Mouse (Mus musculus) MEL (cell line): ENCODE measurements around the gene Slc7a5. TPM values are rescaled to one million over a fixed set of nuclear protein-coding genes. Genes with fewer than 3 reads are reported as not detected.

Source experiments
- DNase-seq: peaks from one replicate; pipeline ENCODE4 v3.0.0; 2011; ENCODE audit warnings: low read depth, low spot score
- H3K27ac ChIP-seq: 2 replicates; pipeline ENCODE4 v1.5.1; 2012; ENCODE audit warnings: low read depth, mild to moderate bottlenecking, control low read depth, low read length, moderate library complexity; ENCODE audit not compliant: control insufficient read depth
- H3K27me3 ChIP-seq, 2 experiments: fragments of 150-350 bp in 1 of 2; sonication (generic) in 1 of 2; 2 replicates each; pipeline ENCODE4 v1.6.1; 2012; ENCODE audit warnings: low read length in 2 of 2, mild to moderate bottlenecking in 2 of 2, improper control_type of control experiment in 1 of 2, moderate library complexity in 1 of 2; ENCODE audit not compliant: insufficient read depth in 2 of 2, control insufficient read depth in 1 of 2
- H3K36me3 ChIP-seq, 2 experiments: 2 replicates each; pipeline ENCODE4 v1.6.1; 2012 to 2014; ENCODE audit warnings: low read length in 2 of 2, improper control_type of control experiment in 1 of 2, inconsistent platforms in 1 of 2, mild to moderate bottlenecking in 1 of 2; ENCODE audit not compliant: insufficient read depth in 2 of 2, control insufficient read depth in 1 of 2
- H3K4me1 ChIP-seq, 2 experiments: fragments of 150-350 bp in 1 of 2; sonication (generic) in 1 of 2; 2 replicates each; pipeline ENCODE4 v1.6.1; 2012; ENCODE audit warnings: low read length in 2 of 2, improper control_type of control experiment in 1 of 2, mild to moderate bottlenecking in 1 of 2; ENCODE audit not compliant: insufficient read depth in 2 of 2, control insufficient read depth in 1 of 2
- H3K4me3 ChIP-seq, 2 experiments: fragments of 150-350 bp in 1 of 2; sonication (generic) in 1 of 2; 2 replicates each; pipeline ENCODE4 v1.5.1; 2012; ENCODE audit warnings: low read depth in 2 of 2, low read length in 2 of 2, mild to moderate bottlenecking in 2 of 2, moderate library complexity in 2 of 2, control low read depth in 1 of 2, improper control_type of control experiment in 1 of 2; ENCODE audit not compliant: control insufficient read depth in 1 of 2, insufficient read depth in 1 of 2
- H3K79me2 ChIP-seq: 2 replicates; pipeline ENCODE4 v1.6.1; 2012; ENCODE audit warnings: mild to moderate bottlenecking, low read length, moderate library complexity; ENCODE audit not compliant: control insufficient read depth, poor library complexity, insufficient read depth
- H3K9ac ChIP-seq: 2 replicates; pipeline ENCODE4 v1.6.1; 2012; ENCODE audit warnings: low read depth, mild to moderate bottlenecking, control low read depth, low read length, moderate library complexity; ENCODE audit not compliant: control insufficient read depth, poor library complexity, severe bottlenecking
- H3K9me3 ChIP-seq: fragments of 150-350 bp; sonication (generic); replicated peaks from 2 replicates; pipeline ENCODE4 v1.6.1; 2012; ENCODE audit warnings: mild to moderate bottlenecking, low read length, improper control_type of control experiment, moderate library complexity; ENCODE audit not compliant: insufficient read depth
- CHD1 ChIP-seq: IDR thresholded peaks from 2 replicates; pipeline ENCODE4 v1.6.1; 2012; ENCODE audit warnings: low read depth, mild to moderate bottlenecking, inconsistent platforms, low read length, improper control_type of control experiment
- CHD2 ChIP-seq: IDR thresholded peaks from 2 replicates; pipeline ENCODE4 v1.6.1; 2011; ENCODE audit warnings: low read length, improper control_type of control experiment
- CTCF ChIP-seq, 3 experiments: IDR thresholded peaks in 2 of 3; conservative IDR thresholded peaks in 1 of 3; 2 replicates each; pipeline ENCODE4 v1.5.1; 2011 to 2012; ENCODE audit warnings: low read length in 3 of 3, low read depth in 2 of 3, mild to moderate bottlenecking in 2 of 3, improper control_type of control experiment in 1 of 3, inconsistent platforms in 1 of 3, mixed read lengths in 1 of 3, moderate library complexity in 1 of 3; ENCODE audit not compliant: control insufficient read depth in 1 of 3, insufficient read depth in 1 of 3, poor library complexity in 1 of 3, severe bottlenecking in 1 of 3
- ELF1 ChIP-seq: IDR thresholded peaks from 2 replicates; pipeline ENCODE4 v1.6.1; 2014; ENCODE audit warnings: low read depth, mild to moderate bottlenecking, inconsistent platforms, low read length, improper control_type of control experiment, moderate library complexity
- EP300 ChIP-seq, 2 experiments: IDR thresholded peaks; 2 replicates each; pipeline ENCODE4 v1.6.1; 2011; ENCODE audit warnings: improper control_type of control experiment in 2 of 2, low read length in 2 of 2, low read depth in 1 of 2, mild to moderate bottlenecking in 1 of 2
- ETS1 ChIP-seq: IDR thresholded peaks from 2 replicates; pipeline ENCODE4 v1.6.1; 2012; ENCODE audit warnings: low read depth, mild to moderate bottlenecking, inconsistent platforms, low read length, improper control_type of control experiment, moderate library complexity
- GATA1 ChIP-seq: IDR thresholded peaks from 2 replicates; pipeline ENCODE4 v1.6.1; 2011; ENCODE audit warnings: low read depth, low read length, improper control_type of control experiment
- JUND ChIP-seq: IDR thresholded peaks from 2 replicates; pipeline ENCODE4 v1.6.1; 2011; ENCODE audit warnings: low read depth, mild to moderate bottlenecking, improper control_type of control experiment, low read length
- MEF2A ChIP-seq: IDR thresholded peaks from 2 replicates; pipeline ENCODE4 v1.6.1; 2014; ENCODE audit warnings: low read depth, mild to moderate bottlenecking, inconsistent platforms, low read length, improper control_type of control experiment; ENCODE audit not compliant: poor library complexity, insufficient replicate concordance, severe bottlenecking; ENCODE audit errors: extremely low read depth
- MXI1 ChIP-seq: IDR thresholded peaks from 2 replicates; pipeline ENCODE4 v1.6.1; 2011; ENCODE audit warnings: mild to moderate bottlenecking, low read depth, low read length, improper control_type of control experiment
- MYC ChIP-seq: IDR thresholded peaks from 2 replicates; pipeline ENCODE4 v1.6.1; 2011; ENCODE audit warnings: low read depth, mild to moderate bottlenecking, low read length, improper control_type of control experiment, moderate library complexity
- POLR2A ChIP-seq, 2 experiments: IDR thresholded peaks; 2 replicates each; pipeline ENCODE4 v1.6.1; 2011 to 2012; ENCODE audit warnings: low read length in 2 of 2, mild to moderate bottlenecking in 2 of 2, control low read depth in 1 of 2, improper control_type of control experiment in 1 of 2, low read depth in 1 of 2, moderate library complexity in 1 of 2; ENCODE audit not compliant: control insufficient read depth in 1 of 2, insufficient read depth in 1 of 2, poor library complexity in 1 of 2
- POLR2AphosphoS2 ChIP-seq: IDR thresholded peaks from 2 replicates; pipeline ENCODE4 v1.6.1; 2011; ENCODE audit warnings: low read length, improper control_type of control experiment
- POLR2AphosphoS5 ChIP-seq: IDR thresholded peaks from 2 replicates; pipeline ENCODE4 v1.6.1; 2012; ENCODE audit warnings: low read depth, borderline replicate concordance, mild to moderate bottlenecking, inconsistent platforms, low read length, moderate library complexity, mixed read lengths
- RAD21 ChIP-seq: IDR thresholded peaks from 2 replicates; pipeline ENCODE4 v1.6.1; 2011; ENCODE audit warnings: mild to moderate bottlenecking, low read depth, low read length, improper control_type of control experiment
- SIN3A ChIP-seq: IDR thresholded peaks from 2 replicates; pipeline ENCODE4 v1.6.1; 2012; ENCODE audit warnings: low read length, improper control_type of control experiment, inconsistent platforms
- SMC3 ChIP-seq: IDR thresholded peaks from 2 replicates; pipeline ENCODE4 v1.6.1; 2011; ENCODE audit warnings: low read depth, low read length, improper control_type of control experiment
- TBP ChIP-seq: IDR thresholded peaks from 2 replicates; pipeline ENCODE4 v1.8.0; 2011; ENCODE audit warnings: low read depth, low read length, improper control_type of control experiment
- TCF12 ChIP-seq: IDR thresholded peaks from 2 replicates; pipeline ENCODE4 v1.6.1; 2014; ENCODE audit warnings: low read depth, mild to moderate bottlenecking, inconsistent platforms, low read length, improper control_type of control experiment, moderate library complexity
- ZKSCAN1 ChIP-seq: IDR thresholded peaks from 2 replicates; pipeline ENCODE4 v1.6.1; 2012; ENCODE audit warnings: low read depth, mild to moderate bottlenecking, inconsistent platforms, low read length, improper control_type of control experiment, moderate library complexity
- ZNF384 ChIP-seq: IDR thresholded peaks from 2 replicates; pipeline ENCODE4 v1.6.1; 2012; ENCODE audit warnings: low read depth, mild to moderate bottlenecking, inconsistent platforms, low read length, improper control_type of control experiment
- polyA plus RNA-seq, 2 experiments: library from polyadenylated mRNA; stranded (reverse) in 1 of 2; unstranded in 1 of 2; fragments of >175 nt in 1 of 2; fragments of >200 nt in 1 of 2; gene quantifications; 2 replicates each; pipeline versions ENCODE4 v1.2.1 to v1.2.4; 2012; ENCODE audit warnings: low replicate concordance in 2 of 2, low read depth in 1 of 2; ENCODE audit not compliant: insufficient read length in 2 of 2, insufficient read depth in 1 of 2, missing spikeins in 1 of 2
- total RNA-seq: library from RNA; depleted of rRNA; stranded (reverse); fragments of 300-350 nt; gene quantifications from 2 replicates; pipeline ENCODE4 v1.2.3, GENCODE M21; 2012

Slc7a5 gene
- total and polyA plus RNA-seq, 3 experiments: 55.0 to 263 (median 108) TPM

DNA sequence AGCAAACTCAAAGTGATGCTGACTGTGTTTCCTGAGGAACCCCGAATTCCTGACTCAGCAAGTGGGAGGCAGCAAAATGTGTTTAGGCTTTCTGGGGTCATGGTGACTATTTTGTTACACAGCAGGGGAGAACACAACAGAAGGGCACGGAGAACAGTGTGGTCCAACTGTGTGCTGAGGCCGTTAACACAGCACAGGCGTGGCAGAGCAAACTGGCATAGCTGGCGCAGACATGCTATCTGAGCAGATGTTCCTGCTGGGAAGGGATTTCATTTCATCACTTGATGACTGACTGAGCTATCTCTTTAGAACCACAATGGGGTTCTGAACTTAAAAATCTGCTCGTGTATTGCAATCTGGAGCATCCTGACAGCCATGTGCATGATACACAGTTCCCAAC, 22.1 kb downstream of the Slc7a5 start:
- Histone ChIP-seq H3K36me3 (peaks cover 0 to 28% of the 10 kb centered on the region in 2 experiments; a peak in 2 of 4 replicates), H3K9me3 (no peaks in the 10 kb centered on the region), H3K4me1 (no peaks in the 10 kb centered on the region), H3K27ac (no peak overlapping the region), H3K4me3 (no peak overlapping the region), H3K27me3 (no peaks in the 10 kb centered on the region), H3K79me2 (no peaks in the 10 kb centered on the region), H3K9ac (no peak overlapping the region)
- no peak for DNase-seq
- TF ChIP-seq POLR2AphosphoS2 (no peak), CTCF (IDR thresholded peaks at IDR 0.05 in 2 of 3, conservative IDR thresholded peaks at IDR 0.05 in 1 of 3; ENCODE audit: control insufficient read depth in 1 of 3, insufficient read depth in 1 of 3, low read depth in 2 of 3, low read length in 3 of 3, poor library complexity in 1 of 3, severe bottlenecking in 1 of 3) (no peak), MXI1 (no peak)

DNA sequence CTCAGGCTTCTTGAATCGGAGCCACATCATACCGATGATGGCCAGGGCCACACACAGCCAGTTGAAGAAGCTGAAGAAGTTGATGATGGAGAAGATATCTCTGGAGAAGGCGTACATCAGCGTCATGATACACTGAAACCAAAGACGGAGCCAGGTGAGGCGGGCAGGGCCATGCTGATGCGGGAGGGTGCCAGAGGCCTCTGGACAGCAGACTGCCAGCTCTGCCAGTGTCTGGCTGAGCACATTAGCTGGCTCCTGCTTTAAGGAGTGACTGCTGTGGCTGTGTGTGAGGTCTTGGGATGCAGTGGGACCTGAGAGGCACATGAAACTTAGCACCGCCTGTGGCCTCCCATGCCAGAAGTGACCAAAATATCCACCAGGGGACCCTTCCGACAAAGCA, 22.5 kb downstream of the Slc7a5 start:
- Histone ChIP-seq H3K27me3 (no peaks in the 10 kb centered on the region), H3K4me1 (no peaks in the 10 kb centered on the region), H3K4me3 (no peak overlapping the region), H3K9me3 (no peaks in the 10 kb centered on the region), H3K9ac (no peak overlapping the region), H3K27ac (no peak overlapping the region), H3K79me2 (no peaks in the 10 kb centered on the region), H3K36me3 (peaks cover 0 to 26% of the 10 kb centered on the region in 2 experiments; a peak in 2 of 4 replicates)
- no peak for TF ChIP-seq CHD1
- no peak for TF ChIP-seq CHD2
- TF ChIP-seq ZKSCAN1: no peak
- no peak for TF ChIP-seq MYC
- no peak for TF ChIP-seq GATA1
- no peak for TF ChIP-seq ZNF384
- TF ChIP-seq ELF1: no peak
- no peak for TF ChIP-seq EP300 (IDR thresholded peaks at IDR 0.05; ENCODE audit: low read depth in 1 of 2, low read length in 2 of 2)
- no peak for TF ChIP-seq ETS1
- no peak for TF ChIP-seq MXI1
- no peak for TF ChIP-seq POLR2AphosphoS5
- no peak for TF ChIP-seq POLR2A (IDR thresholded peaks at IDR 0.05; ENCODE audit: control insufficient read depth in 1 of 2, insufficient read depth in 1 of 2, low read depth in 1 of 2, low read length in 2 of 2, poor library complexity in 1 of 2)
- no peak for TF ChIP-seq SIN3A
- no peak for TF ChIP-seq RAD21
- no peak for TF ChIP-seq JUND
- no peak for TF ChIP-seq SMC3
- TF ChIP-seq MEF2A: no peak
- TF ChIP-seq TBP: no peak
- TF ChIP-seq TCF12: no peak
- DNase-seq: no peak
